Mouse (Mus musculus) hindbrain, embryonic 10.5 days (tissue): Measurements from ENCODE around the gene Adra2c. TPM values are rescaled to one million over a fixed set of nuclear protein-coding genes. Genes with fewer than 3 reads are reported as not detected.
A peak's percentile ranks its signal among the peaks of the same experiment; 100 is the strongest.

Source experiments
- DNase-seq: peaks from one replicate; pipeline ENCODE4 v3.0.0-alpha.2; 2017; ENCODE audit warnings: low spot score
- H3K27ac ChIP-seq: fragments of 300-500 bp; sonication (generic); 2 replicates; pipeline ENCODE4 v1.5.1; 2016; ENCODE audit warnings: mild to moderate bottlenecking, moderate library complexity
- H3K27me3 ChIP-seq: fragments of 300-500 bp; sonication (generic); 2 replicates; pipeline ENCODE4 v1.6.1; 2016; ENCODE audit warnings: mild to moderate bottlenecking; ENCODE audit not compliant: poor library complexity, insufficient read depth, severe bottlenecking
- H3K36me3 ChIP-seq: fragments of 300-500 bp; sonication (generic); 2 replicates; pipeline ENCODE4 v1.6.1; 2016; ENCODE audit warnings: mild to moderate bottlenecking, moderate library complexity
- H3K4me1 ChIP-seq: fragments of 300-500 bp; sonication (generic); replicated peaks from 2 replicates; pipeline ENCODE4 v1.6.1; 2016; ENCODE audit warnings: mild to moderate bottlenecking
- H3K4me3 ChIP-seq: fragments of 300-500 bp; sonication (generic); 2 replicates; pipeline ENCODE4 v1.5.1; 2016; ENCODE audit warnings: mild to moderate bottlenecking, moderate library complexity
- H3K9me3 ChIP-seq: fragments of 300-500 bp; sonication (generic); 2 replicates; pipeline ENCODE4 v1.6.1; 2016; ENCODE audit warnings: mild to moderate bottlenecking, moderate library complexity
- WGBS: fragments of 180-500 bp; shearing (Covaris S2); methylation state at CpG from one replicate; pipeline ENCODE4 v1.1.7; 2016; 5-methylcytosine and 5-hydroxymethylcytosine counted together
- polyA plus RNA-seq: library from polyadenylated mRNA; unstranded; fragments of >200 nt; fragmentation: Nextera tagmentation; extraction: Ambion mirVana; gene quantifications from 2 replicates; pipeline ENCODE4 v1.2.1, GENCODE M21; 2016

Gene Adra2c
- polyA plus RNA-seq, 1 experiment from 2014 or later, result 0.07 TPM

DNA sequence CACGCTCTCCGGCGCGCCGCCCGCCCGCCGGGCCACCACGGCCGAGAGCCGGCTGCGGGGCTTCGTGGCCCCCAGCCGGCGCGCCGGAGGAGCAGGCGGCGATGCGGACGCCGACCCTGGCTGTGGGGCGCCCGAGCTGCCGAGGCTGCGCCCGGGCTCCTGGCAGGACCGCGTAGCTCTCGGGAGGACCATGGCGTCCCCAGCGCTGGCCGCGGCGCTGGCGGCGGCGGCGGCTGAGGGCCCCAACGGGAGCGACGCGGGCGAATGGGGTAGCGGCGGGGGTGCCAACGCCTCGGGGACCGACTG, 1.5 kb downstream of the Adra2c start:
- no peaks in the 10 kb centered on the region for H3K9me3 ChIP-seq
- H3K27me3 ChIP-seq, result peaks cover 96% of the 10 kb centered on the region
- H3K27ac ChIP-seq, result 0 out of 2 replicates have a peak overlapping the region, but pooled peaks have one; percentile 40
- H3K36me3 ChIP-seq, result no peaks in the 10 kb centered on the region
- whole genome bisulfite sequencing, result under 1% methylated on average over 49 of the region's 49 CpGs
- DNase-seq, result no peak
- H3K4me1 ChIP-seq, result peaks cover 32% of the 10 kb centered on the region
- peak overlapping the region; percentile 65 for H3K4me3 ChIP-seq

- Histone ChIP-seq H3K27me3 (peaks cover 97% of the 10 kb centered on the region), H3K27ac (no peak overlapping the region), H3K4me3 (peak overlapping the region; percentile 65), H3K36me3 (no peaks in the 10 kb centered on the region), H3K9me3 (no peaks in the 10 kb centered on the region), H3K4me1 (peaks cover 34% of the 10 kb centered on the region)
- 5% methylated on average over 75 of the region's 75 CpGs for WGBS
- peak; percentile 47 for DNase-seq
Measured at GRCm38 (mm10) chr5:35280002-35280782, 2.1 kb downstream of the Adra2c start.

DNA sequence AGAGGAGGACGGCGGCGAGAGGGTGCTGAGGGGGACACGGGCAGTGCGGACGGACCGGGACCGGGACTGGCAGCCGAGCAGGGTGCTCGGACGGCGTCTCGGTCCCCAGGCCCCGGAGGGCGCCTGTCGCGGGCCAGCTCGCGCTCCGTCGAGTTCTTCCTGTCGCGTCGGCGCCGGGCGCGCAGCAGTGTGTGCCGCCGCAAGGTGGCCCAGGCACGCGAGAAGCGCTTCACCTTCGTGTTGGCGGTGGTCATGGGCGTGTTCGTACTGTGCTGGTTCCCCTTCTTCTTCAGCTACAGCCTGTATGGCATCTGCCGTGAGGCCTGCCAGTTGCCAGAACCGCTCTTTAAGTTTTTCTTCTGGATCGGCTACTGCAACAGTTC, 2.7 kb downstream of the Adra2c start:
- no peaks in the 10 kb centered on the region for H3K9me3 ChIP-seq
- WGBS, result 5% methylated on average over 40 of the region's 40 CpGs
- H3K27me3 ChIP-seq, result peaks cover 92% of the 10 kb centered on the region
- no peaks in the 10 kb centered on the region for H3K36me3 ChIP-seq
- H3K4me1 ChIP-seq, result peaks cover 35% of the 10 kb centered on the region
- no peak overlapping the region for H3K27ac ChIP-seq
- peak; percentile 29 for DNase-seq
- peak overlapping the region; percentile 65 for H3K4me3 ChIP-seq

- WGBS, result 61% methylated on average over 3 of the region's 3 CpGs
- H3K4me1 ChIP-seq, result peaks cover 12% of the 10 kb centered on the region
- no peak for DNase-seq
- H3K27me3 ChIP-seq, result peaks cover 47% of the 10 kb centered on the region
- H3K36me3 ChIP-seq, result no peaks in the 10 kb centered on the region
- no peak overlapping the region for H3K4me3 ChIP-seq
- H3K27ac ChIP-seq, result 0 out of 2 replicates have a peak overlapping the region, but pooled peaks have one; percentile 25
- H3K9me3 ChIP-seq, result no peaks in the 10 kb centered on the region
Measured at GRCm38 (mm10) chr5:35285281-35285680, 7.2 kb downstream of the Adra2c start.

DNA sequence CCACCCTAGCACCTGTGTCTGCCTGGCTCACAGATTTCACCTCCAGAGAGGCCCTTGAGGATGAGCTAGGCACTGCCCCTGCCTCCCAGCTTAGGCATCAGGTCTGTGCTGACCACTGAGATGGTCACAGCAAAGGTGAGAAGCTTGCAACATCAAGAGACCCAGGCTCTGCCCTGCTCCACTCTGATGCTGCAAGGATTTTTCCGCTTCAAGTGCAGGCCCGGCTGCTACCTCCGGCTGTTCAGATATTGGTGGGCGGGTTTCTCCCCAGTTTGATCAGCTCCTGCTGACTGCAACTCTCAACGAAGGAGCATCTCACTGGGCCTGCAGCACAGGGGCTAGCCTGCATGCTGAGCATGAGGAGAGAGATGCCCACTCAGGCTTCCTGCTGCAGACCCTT, 8.1 kb downstream of the Adra2c start:
- no peak for DNase-seq
- Histone ChIP-seq H3K9me3 (no peaks in the 10 kb centered on the region), H3K27me3 (peaks cover 38% of the 10 kb centered on the region), H3K27ac (0 out of 2 replicates have a peak overlapping the region, but pooled peaks have one; percentile 19), H3K36me3 (no peaks in the 10 kb centered on the region), H3K4me3 (no peak overlapping the region), H3K4me1 (0 out of 2 replicates have a peak, but pooled peaks cover 4% of the 10 kb centered on the region)
- whole genome bisulfite sequencing, result 77% methylated on average over 5 of the region's 5 CpGs

GRCm38 (mm10) chr5:35299621-35300020, 21.5 kb downstream of the Adra2c start:
- no peaks in the 10 kb centered on the region for H3K4me1 ChIP-seq
- DNase-seq, result peak; percentile 53
- 25% methylated on average over 3 of the region's 3 CpGs for WGBS

DNA sequence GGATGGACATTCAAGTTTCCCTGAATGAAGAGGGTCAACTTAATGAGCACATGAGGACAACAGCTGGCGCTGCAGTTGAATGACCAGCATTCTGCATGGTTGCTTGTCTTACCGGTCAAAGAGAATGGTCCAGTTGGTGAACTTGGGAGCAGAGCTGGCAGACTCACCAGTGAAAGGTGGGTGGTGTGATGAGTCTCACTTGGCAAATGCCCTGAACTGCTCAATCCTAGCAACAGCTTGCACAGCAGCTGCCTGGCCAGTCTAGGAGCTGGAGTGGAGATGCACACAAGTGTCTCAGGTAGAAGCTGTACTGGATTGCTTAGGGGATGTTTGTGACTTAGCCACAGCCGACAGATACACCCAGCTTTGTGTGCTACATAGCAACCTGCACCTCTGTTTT, 26.1 kb downstream of the Adra2c start:
- Histone ChIP-seq H3K27ac (no peak overlapping the region), H3K9me3 (no peaks in the 10 kb centered on the region), H3K27me3 (no peaks in the 10 kb centered on the region), H3K4me1 (0 out of 2 replicates have a peak, but pooled peaks cover 3% of the 10 kb centered on the region), H3K36me3 (no peaks in the 10 kb centered on the region), H3K4me3 (no peak overlapping the region)
- DNase-seq, result no peak
- WGBS, result 85% methylated on average over 3 of the region's 3 CpGs

More at GRCm38 (mm10) chr5:35299621-35300020, 21.5 kb downstream of the Adra2c start:
- Histone ChIP-seq H3K27ac (no peak overlapping the region), H3K9me3 (no peaks in the 10 kb centered on the region), H3K36me3 (no peaks in the 10 kb centered on the region), H3K27me3 (no peaks in the 10 kb centered on the region), H3K4me3 (no peak overlapping the region)

DNA sequence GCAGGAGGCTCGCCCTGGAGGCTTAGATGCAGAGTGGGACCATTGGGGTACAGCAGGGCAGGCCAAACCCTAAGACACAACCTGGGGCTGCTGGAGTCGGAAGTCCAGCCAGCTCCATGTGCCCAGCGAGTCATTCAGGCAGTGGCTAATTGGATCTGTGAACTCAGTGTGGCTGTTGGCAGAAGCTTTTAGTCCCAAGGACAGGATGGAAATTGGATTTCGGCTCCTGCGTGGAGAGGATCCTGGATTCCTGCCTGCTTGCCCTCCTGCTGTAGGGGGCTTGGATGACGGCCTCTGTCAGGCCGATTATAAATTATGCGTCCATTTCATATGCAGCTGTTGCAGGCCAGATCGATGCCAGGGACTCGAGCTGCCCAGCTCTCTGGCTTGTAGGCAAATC, 27.2 kb downstream of the Adra2c start:
- Histone ChIP-seq H3K4me3 (no peak overlapping the region), H3K27me3 (no peaks in the 10 kb centered on the region), H3K9me3 (no peaks in the 10 kb centered on the region), H3K4me1 (peaks cover 6% of the 10 kb centered on the region), H3K36me3 (no peaks in the 10 kb centered on the region), H3K27ac (no peak overlapping the region)
- no peak for DNase-seq
- 76% methylated on average over 10 of the region's 10 CpGs for WGBS

GRCm38 (mm10) chr5:35306692-35307091, 28.6 kb downstream of the Adra2c start:
- 97% methylated on average over 1 of the region's 1 CpGs for WGBS
- H3K4me1 ChIP-seq, result peaks cover 10% of the 10 kb centered on the region
- no peak overlapping the region for H3K27ac ChIP-seq
- H3K9me3 ChIP-seq, result no peaks in the 10 kb centered on the region
- no peak for DNase-seq
- H3K36me3 ChIP-seq, result no peaks in the 10 kb centered on the region
- H3K4me3 ChIP-seq, result no peak overlapping the region
- H3K27me3 ChIP-seq, result peaks cover 3% of the 10 kb centered on the region

- no peaks in the 10 kb centered on the region for H3K9me3 ChIP-seq
- H3K4me3 ChIP-seq, result no peak overlapping the region
- no peaks in the 10 kb centered on the region for H3K36me3 ChIP-seq
- peaks cover 33% of the 10 kb centered on the region for H3K4me1 ChIP-seq
- H3K27me3 ChIP-seq, result peaks cover 34% of the 10 kb centered on the region
- no peak overlapping the region for H3K27ac ChIP-seq
- no peak for DNase-seq
- WGBS, result 56% methylated on average over 7 of the region's 7 CpGs
Measured at GRCm38 (mm10) chr5:35309853-35310252, 31.7 kb downstream of the Adra2c start.

DNA sequence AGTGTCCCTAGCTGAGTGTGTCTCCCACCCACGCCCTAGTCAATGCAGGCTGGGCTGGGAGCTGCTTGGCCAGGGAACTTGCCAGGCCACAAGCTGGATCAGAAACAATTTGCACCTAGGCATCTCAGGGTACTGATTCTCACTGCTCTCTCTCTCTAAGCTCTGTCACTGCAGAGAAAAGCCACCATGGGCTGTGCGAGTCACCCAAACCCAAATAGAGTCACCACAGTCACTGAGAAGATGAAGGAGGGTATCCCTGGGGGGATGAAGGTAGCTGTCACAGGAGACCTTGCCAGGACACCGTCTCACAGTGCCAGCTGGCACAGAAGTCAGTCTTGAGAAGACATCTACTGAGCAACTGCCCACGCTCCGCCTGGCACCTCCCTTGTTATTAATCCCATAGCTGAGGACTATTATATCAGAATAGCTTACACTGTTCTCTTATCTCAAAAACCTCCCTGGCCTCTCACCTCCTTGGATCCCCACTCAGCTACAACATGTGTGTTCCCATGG, 33.7 kb downstream of the Adra2c start:
- H3K4me3 ChIP-seq, result no peak overlapping the region
- WGBS, result 90% methylated on average over 5 of the region's 5 CpGs
- H3K27me3 ChIP-seq, result peaks cover 39% of the 10 kb centered on the region
- no peaks in the 10 kb centered on the region for H3K36me3 ChIP-seq
- DNase-seq, result no peak
- H3K4me1 ChIP-seq, result peaks cover 40% of the 10 kb centered on the region
- H3K9me3 ChIP-seq, result no peaks in the 10 kb centered on the region
- H3K27ac ChIP-seq, result no peak overlapping the region

DNA sequence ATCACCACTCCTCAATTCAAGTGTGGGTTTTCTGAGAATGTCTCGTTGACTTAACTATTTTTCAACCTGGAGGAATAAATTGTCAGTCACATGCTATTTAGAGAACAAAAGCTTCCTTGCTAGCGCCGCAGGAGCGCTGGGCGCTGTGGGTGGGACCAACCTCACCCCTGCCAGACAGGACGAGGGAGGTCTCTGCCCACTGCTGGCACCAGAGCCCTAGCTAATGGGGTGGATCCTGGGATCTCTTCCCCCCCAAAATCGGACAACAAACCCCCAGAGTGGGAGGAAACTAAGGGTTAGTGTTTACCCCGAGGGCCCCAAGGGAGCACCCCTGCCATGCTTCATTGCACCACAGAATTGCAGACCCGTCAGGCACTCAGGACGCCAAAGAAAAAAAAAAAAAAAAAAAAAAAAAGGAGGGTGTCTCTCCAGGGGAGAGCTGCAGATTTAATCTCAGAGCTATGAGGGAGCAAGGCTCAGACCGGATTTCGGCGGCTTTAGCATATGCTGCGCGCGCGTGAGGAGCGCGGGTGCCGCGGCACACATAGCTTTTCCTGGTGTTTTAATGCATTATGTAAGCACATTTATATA, 35.2 kb downstream of the Adra2c start:
- peaks cover 39% of the 10 kb centered on the region for H3K27me3 ChIP-seq
- H3K27ac ChIP-seq, result peak overlapping the region; percentile 74
- H3K4me1 ChIP-seq, result peaks cover 40% of the 10 kb centered on the region
- peak overlapping the region; percentile 46 for H3K4me3 ChIP-seq
- no peaks in the 10 kb centered on the region for H3K36me3 ChIP-seq
- H3K9me3 ChIP-seq, result no peaks in the 10 kb centered on the region
- peak; percentile 24 for DNase-seq
- under 1% methylated on average over 21 of the region's 21 CpGs for WGBS
